ENCODE assay signal across 23 mouse cellular contexts in genomic region chr7:122138190-122138589, GRCm38 (mm10). TPM values are rescaled to one million over a fixed set of nuclear protein-coding genes. Genes with fewer than 3 reads are reported as not detected.
"Had no signal": no experiment of that assay in that cellular context is flagged by ENCODE, and none has a peak within 500 bp of the region (broad histone marks: within the 10 kb centered on the region; RNA-seq: fewer than 3 reads in every experiment).

No protein-coding gene starts in this region.

- ATAC-seq: intestine, embryonic 15.5 days; liver, embryonic 12.5 days had no signal

- H3K4me1 ChIP-seq: intestine, embryonic 15.5 days had no signal

- H3K27ac ChIP-seq: intestine, embryonic 15.5 days; kidney, postnatal 0 days; layer of hippocampus, adult 2 months; left cerebral cortex, adult 2 months; liver, embryonic 12.5 days; liver, embryonic 15.5 days; lung, embryonic 15.5 days had no signal

- H3K4me3 ChIP-seq: intestine, embryonic 15.5 days; layer of hippocampus, adult 2 months; left cerebral cortex, adult 2 months; liver, embryonic 12.5 days; liver, embryonic 15.5 days; lung, embryonic 15.5 days had no signal

- DNase-seq: kidney, adult 11 months; kidney, postnatal 25 days; layer of hippocampus, adult 9-11 months; layer of hippocampus, postnatal 36 days; lung, adult 18-20 months; lung, postnatal 10 days; lung, postnatal 4 days; midbrain, embryonic 14.5 days; right cerebral cortex, postnatal 25 days; thymus, adult 18-20 months; thymus, postnatal 36 days had no signal

RNA-seq across cellular contexts. Expression of gene Ern2, which starts 47.8 kb away (rescaled TPM):
- total RNA-seq: megakaryocyte-erythroid progenitor cell, adult 5-6 weeks had no signal
- polyA plus RNA-seq: kidney, embryonic 14.5 days; limb, embryonic 11.5 days; limb, embryonic 14.5 days; liver, embryonic 15.5 days; spleen, adult 2 months had no signal
